Mouse (Mus musculus) forebrain, embryonic 10.5 days (tissue): Measurements from ENCODE around the gene Arl5c. TPM values are rescaled to one million over a fixed set of nuclear protein-coding genes. Genes with fewer than 3 reads are reported as not detected.

Experiments used
- DNase-seq: peaks from one replicate; pipeline ENCODE4 v3.0.0-alpha.2; 2017; ENCODE audit warnings: low spot score; ENCODE audit errors: extremely low spot score
- H3K27ac ChIP-seq: fragments of 300-500 bp; sonication (generic); 2 replicates; pipeline ENCODE4 v1.5.1; 2016; ENCODE audit warnings: mild to moderate bottlenecking
- H3K27me3 ChIP-seq: fragments of 300-500 bp; sonication (generic); 2 replicates; pipeline ENCODE4 v1.6.1; 2016; ENCODE audit warnings: mild to moderate bottlenecking; ENCODE audit not compliant: poor library complexity, severe bottlenecking
- H3K36me3 ChIP-seq: fragments of 300-500 bp; sonication (generic); replicated peaks from 2 replicates; pipeline ENCODE4 v1.6.1; 2016; ENCODE audit warnings: mild to moderate bottlenecking, moderate library complexity
- H3K4me1 ChIP-seq: fragments of 300-500 bp; sonication (generic); 2 replicates; pipeline ENCODE4 v1.6.1; 2016
- H3K4me3 ChIP-seq: fragments of 300-500 bp; sonication (generic); 2 replicates; pipeline ENCODE4 v1.5.1; 2016; ENCODE audit warnings: mild to moderate bottlenecking, moderate library complexity
- H3K9me3 ChIP-seq: fragments of 300-500 bp; sonication (generic); 2 replicates; pipeline ENCODE4 v1.6.1; 2016; ENCODE audit warnings: mild to moderate bottlenecking, moderate library complexity
- WGBS: fragments of 180-500 bp; shearing (Covaris S2); methylation state at CpG from one replicate; pipeline ENCODE4 v1.1.7; 2016; 5-methylcytosine and 5-hydroxymethylcytosine counted together
- polyA plus RNA-seq: library from polyadenylated mRNA; unstranded; fragments of >200 nt; fragmentation: Nextera tagmentation; extraction: Ambion mirVana; gene quantifications from 2 replicates; pipeline ENCODE4 v1.2.1, GENCODE M21; 2016

The Arl5c gene
- polyA plus RNA-seq, 1 experiment from 2014 or later = 15.2 TPM

- no peak overlapping the region for H3K4me3 ChIP-seq
- WGBS = 86% methylated on average over 1 of the region's 1 CpGs
- no peak overlapping the region for H3K27ac ChIP-seq
- H3K9me3 ChIP-seq = no peaks in the 10 kb centered on the region
- no peaks in the 10 kb centered on the region for H3K36me3 ChIP-seq
- peaks cover 34% of the 10 kb centered on the region for H3K4me1 ChIP-seq
- no peak for DNase-seq
- peaks cover 62% of the 10 kb centered on the region for H3K27me3 ChIP-seq
These were observed 12.0 kb downstream of the Arl5c start for GRCm38 (mm10) chr11:97983983-97984382.

GRCm38 (mm10) chr11:97983506-97983905 lies 12.5 kb downstream of the Arl5c start:
- no peak overlapping the region for H3K4me3 ChIP-seq
- no peaks in the 10 kb centered on the region for H3K9me3 ChIP-seq
- WGBS = 86% methylated on average over 3 of the region's 3 CpGs
- H3K27ac ChIP-seq = no peak overlapping the region
- no peak for DNase-seq
- no peaks in the 10 kb centered on the region for H3K36me3 ChIP-seq
- H3K4me1 ChIP-seq = peaks cover 34% of the 10 kb centered on the region
- H3K27me3 ChIP-seq = peaks cover 62% of the 10 kb centered on the region

GRCm38 (mm10) chr11:97982721-97983120 lies 13.3 kb downstream of the Arl5c start:
- H3K4me3 ChIP-seq = no peak overlapping the region
- no peaks in the 10 kb centered on the region for H3K36me3 ChIP-seq
- H3K27me3 ChIP-seq = peaks cover 62% of the 10 kb centered on the region
- H3K27ac ChIP-seq = no peak overlapping the region
- DNase-seq = no peak
- H3K4me1 ChIP-seq = peaks cover 34% of the 10 kb centered on the region
- H3K9me3 ChIP-seq = no peaks in the 10 kb centered on the region
- 92% methylated on average over 9 of the region's 9 CpGs for WGBS

- H3K27ac ChIP-seq = peak overlapping the region; percentile 48
- DNase-seq = no peak
These were observed 15.4 kb downstream of the Arl5c start for GRCm38 (mm10) chr11:97980531-97980966.

GRCm38 (mm10) chr11:97979824-97980495 lies 16.0 kb downstream of the Arl5c start:
- 73% methylated on average over 10 of the region's 10 CpGs for WGBS
- Histone ChIP-seq H3K27ac (0 out of 2 replicates have a peak overlapping the region, but pooled peaks have one; percentile 48), H3K4me1 (peaks cover 25% of the 10 kb centered on the region)

More at GRCm38 (mm10) chr11:97980531-97980966, 15.4 kb downstream of the Arl5c start:
- WGBS = 72% methylated on average over 9 of the region's 9 CpGs
- H3K9me3 ChIP-seq = no peaks in the 10 kb centered on the region
- peaks cover 19% of the 10 kb centered on the region for H3K4me1 ChIP-seq
- H3K4me3 ChIP-seq = no peak overlapping the region
- H3K27me3 ChIP-seq = peaks cover 43% of the 10 kb centered on the region
- no peaks in the 10 kb centered on the region for H3K36me3 ChIP-seq

GRCm38 (mm10) chr11:97978392-97978791 lies 17.6 kb downstream of the Arl5c start:
- H3K9me3 ChIP-seq = no peaks in the 10 kb centered on the region
- peaks cover 22% of the 10 kb centered on the region for H3K27me3 ChIP-seq
- H3K36me3 ChIP-seq = no peaks in the 10 kb centered on the region
- H3K4me1 ChIP-seq = peaks cover 28% of the 10 kb centered on the region
- DNase-seq = no peak
- no peak overlapping the region for H3K27ac ChIP-seq
- H3K4me3 ChIP-seq = no peak overlapping the region
- 90% methylated on average over 13 of the region's 13 CpGs for WGBS

More at GRCm38 (mm10) chr11:97979824-97980495, 16.0 kb downstream of the Arl5c start:
- no peak for DNase-seq
- no peak overlapping the region for H3K4me3 ChIP-seq
- peaks cover 37% of the 10 kb centered on the region for H3K27me3 ChIP-seq
- H3K36me3 ChIP-seq = no peaks in the 10 kb centered on the region
- no peaks in the 10 kb centered on the region for H3K9me3 ChIP-seq

GRCm38 (mm10) chr11:97977797-97978196 lies 18.2 kb downstream of the Arl5c start:
- no peaks in the 10 kb centered on the region for H3K36me3 ChIP-seq
- no peak overlapping the region for H3K4me3 ChIP-seq
- 83% methylated on average over 5 of the region's 5 CpGs for WGBS
- DNase-seq = no peak
- peaks cover 16% of the 10 kb centered on the region; the same call in 1 of the 2 replicates for H3K27me3 ChIP-seq
- H3K27ac ChIP-seq = no peak overlapping the region
- peaks cover 28% of the 10 kb centered on the region for H3K4me1 ChIP-seq
- H3K9me3 ChIP-seq = no peaks in the 10 kb centered on the region

GRCm38 (mm10) chr11:97974746-97975145 lies 21.2 kb downstream of the Arl5c start:
- Histone ChIP-seq H3K9me3 (no peaks in the 10 kb centered on the region), H3K27ac (peak overlapping the region; percentile 36; the same call in 1 of the 2 replicates), H3K36me3 (no peaks in the 10 kb centered on the region), H3K27me3 (no peaks in the 10 kb centered on the region), H3K4me3 (no peak overlapping the region), H3K4me1 (peaks cover 12% of the 10 kb centered on the region)
- no peak for DNase-seq
- 87% methylated on average over 5 of the region's 5 CpGs for WGBS

GRCm38 (mm10) chr11:97974141-97974540 lies 21.8 kb downstream of the Arl5c start:
- no peaks in the 10 kb centered on the region for H3K27me3 ChIP-seq
- DNase-seq = no peak
- WGBS = 91% methylated on average over 5 of the region's 5 CpGs
- H3K4me3 ChIP-seq = no peak overlapping the region
- no peak overlapping the region for H3K27ac ChIP-seq
- H3K4me1 ChIP-seq = peaks cover 12% of the 10 kb centered on the region
- H3K9me3 ChIP-seq = no peaks in the 10 kb centered on the region
- H3K36me3 ChIP-seq = no peaks in the 10 kb centered on the region

- 68% methylated on average over 2 of the region's 2 CpGs for WGBS
- no peaks in the 10 kb centered on the region for H3K36me3 ChIP-seq
- peaks cover 12% of the 10 kb centered on the region for H3K4me1 ChIP-seq
- 0 out of 2 replicates have a peak, but pooled peaks cover 4% of the 10 kb centered on the region for H3K27me3 ChIP-seq
- no peak overlapping the region for H3K4me3 ChIP-seq
- H3K27ac ChIP-seq = no peak overlapping the region
- no peaks in the 10 kb centered on the region for H3K9me3 ChIP-seq
- no peak for DNase-seq
These were observed 23.5 kb downstream of the Arl5c start for GRCm38 (mm10) chr11:97972434-97972833.

- 50% methylated on average over 7 of the region's 7 CpGs for WGBS
- H3K36me3 ChIP-seq = no peaks in the 10 kb centered on the region
These were observed 24.7 kb downstream of the Arl5c start for GRCm38 (mm10) chr11:97971232-97971631.

GRCm38 (mm10) chr11:97970771-97971170 lies 25.2 kb downstream of the Arl5c start:
- no peak for DNase-seq
- Histone ChIP-seq H3K9me3 (no peaks in the 10 kb centered on the region), H3K27ac (no peak overlapping the region), H3K36me3 (no peaks in the 10 kb centered on the region), H3K4me1 (peaks cover 19% of the 10 kb centered on the region), H3K4me3 (no peak overlapping the region), H3K27me3 (0 out of 2 replicates have a peak, but pooled peaks cover 4% of the 10 kb centered on the region)
- WGBS = 86% methylated on average over 7 of the region's 7 CpGs

More at GRCm38 (mm10) chr11:97971232-97971631, 24.7 kb downstream of the Arl5c start:
- DNase-seq = no peak
- Histone ChIP-seq H3K9me3 (no peaks in the 10 kb centered on the region), H3K4me1 (peaks cover 20% of the 10 kb centered on the region), H3K27me3 (0 out of 2 replicates have a peak, but pooled peaks cover 4% of the 10 kb centered on the region), H3K27ac (no peak overlapping the region), H3K4me3 (no peak overlapping the region)

- no peak for DNase-seq
- Histone ChIP-seq H3K27me3 (0 out of 2 replicates have a peak, but pooled peaks cover 4% of the 10 kb centered on the region), H3K9me3 (no peaks in the 10 kb centered on the region), H3K27ac (no peak overlapping the region), H3K4me1 (peaks cover 8% of the 10 kb centered on the region; the same call in 1 of the 2 replicates), H3K36me3 (no peaks in the 10 kb centered on the region), H3K4me3 (no peak overlapping the region)
- WGBS = 87% methylated on average over 5 of the region's 5 CpGs
These were observed 27.6 kb downstream of the Arl5c start for GRCm38 (mm10) chr11:97968385-97968784.
